Mouse (Mus musculus): ENCODE results near the gene Cacng1.

GRCm38 (mm10) chr11:107662666-107663065 is 53.7 kb downstream of the Cacng1 start:
- no peak for TF ChIP-seq CTCF (conservative IDR thresholded peaks at IDR 0.05; ENCODE audit: insufficient read depth, insufficient read length, low read depth, low read length)
- TF ChIP-seq POLR2A (IDR thresholded peaks at IDR 0.05; ENCODE audit: low read depth, low read length): no peak
